Mouse (Mus musculus) megakaryocyte, adult 5-6 weeks (primary cell): ENCODE results near the gene Pmp22. TPM values are rescaled to one million over a fixed set of nuclear protein-coding genes. Genes with fewer than 3 reads are reported as not detected.

ENCODE experiments used
- total RNA-seq, 2 experiments: library from RNA; stranded (forward) in 1 of 2; stranded (reverse) in 1 of 2; fragments of 153-499, 151-499 nt in 1 of 2; fragments of 221-1000, 200-1000 nt in 1 of 2; gene quantifications; 2 replicates each; pipeline versions ENCODE4 v1.2.3 to v1.2.4; 2015 to 2017

Pmp22 gene
- total RNA-seq, 2 experiments from 2014 or later: 0.45 TPM; not detected in 1

Other genes starting within 250 kb of the Pmp22 start
- 20.4 and 21.3 TPM in 2 replicates for gene Tvp23b, start 249.5 kb upstream of the Pmp22 start, total RNA-seq (2015)
- 16.9 and 19.1 TPM in 2 replicates for gene Tvp23b, start 249.5 kb upstream of the Pmp22 start, total RNA-seq (2017)
- not detected in 2 replicates for gene Cdrt4, start 177.8 kb upstream of the Pmp22 start, total RNA-seq (2015)
- gene Cdrt4, start 177.8 kb upstream of the Pmp22 start, total RNA-seq (2017): not detected in 2 replicates
- not detected in 2 replicates for gene Tekt3, start 67.3 kb upstream of the Pmp22 start, total RNA-seq (2015)
- not detected in 2 replicates for gene Tekt3, start 67.3 kb upstream of the Pmp22 start, total RNA-seq (2017)